Mouse (Mus musculus): ENCODE data around the gene Upk1a. TPM values are rescaled to one million over a fixed set of nuclear protein-coding genes. Genes with fewer than 3 reads are reported as not detected.

Gene Upk1a
- polyA plus RNA-seq, 1 experiment from 2014 or later, result 4.7 TPM

GRCm38 (mm10) chr7:30587842-30588667, 24.6 kb downstream of the Upk1a start:
- peaks cover 33% of the 10 kb centered on the region for H3K36me3 ChIP-seq (ENCODE audit: control insufficient read depth, insufficient read depth, low read length)
- peaks cover 15% of the 10 kb centered on the region for H3K4me1 ChIP-seq (ENCODE audit: control insufficient read depth, insufficient read depth, low read length)
- peak overlapping the region; percentile 100 for H3K9ac ChIP-seq (ENCODE audit: low read length)
- no peaks in the 10 kb centered on the region for H3K27me3 ChIP-seq (ENCODE audit: control insufficient read depth, insufficient read depth, low read length)
- peak; percentile 6; the same call in 1 of the 2 replicates for ATAC-seq (ENCODE audit: insufficient read depth, low FRiP score)
- H3K27ac ChIP-seq (ENCODE audit: low read length), result peak overlapping the region; percentile 95
- peak overlapping the region; percentile 100 for H3K4me3 ChIP-seq (replicated peaks; ENCODE audit: low read length)
- H3K9me3 ChIP-seq (replicated peaks; ENCODE audit: control insufficient read depth, low read length), result no peaks in the 10 kb centered on the region
- H3K4me2 ChIP-seq (ENCODE audit: low read depth, low read length), result peak overlapping the region; percentile 89
- WGBS, result under 1% methylated on average over 47 of the region's 67 CpGs

DNA sequence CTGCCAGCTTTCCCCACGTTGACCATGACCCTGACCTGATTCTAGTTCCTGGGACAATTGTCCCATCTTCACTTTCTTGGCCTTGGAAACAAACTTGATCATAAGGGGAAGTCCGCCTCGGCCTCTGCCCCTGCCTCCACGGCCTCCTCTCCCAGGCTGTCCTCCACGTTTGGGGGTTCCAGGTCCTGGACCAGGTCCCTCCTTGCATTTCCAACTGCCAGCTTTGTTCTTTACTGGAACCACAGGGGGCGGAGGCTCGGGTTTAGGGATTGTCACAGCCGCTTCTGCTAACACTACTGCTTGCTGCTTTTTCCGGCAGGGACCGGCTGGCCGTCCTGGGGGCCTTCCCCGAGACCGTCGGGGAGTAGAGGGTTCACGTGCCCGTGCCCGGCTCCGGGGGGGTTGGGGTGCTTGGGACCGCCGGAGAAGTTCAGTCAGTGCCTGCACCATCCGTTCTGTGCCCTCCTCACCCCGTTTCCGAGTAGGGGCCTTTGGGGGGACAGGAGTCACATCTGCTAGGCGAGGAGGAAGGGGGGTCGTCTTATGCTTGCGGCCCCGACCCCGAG, 26.1 kb downstream of the Upk1a start:
- Histone ChIP-seq H3K4me1 (ENCODE audit: control insufficient read depth, insufficient read depth, low read length) (peaks cover 15% of the 10 kb centered on the region), H3K9me3 (replicated peaks; ENCODE audit: control insufficient read depth, low read length) (no peaks in the 10 kb centered on the region), H3K27me3 (ENCODE audit: control insufficient read depth, insufficient read depth, low read length) (no peaks in the 10 kb centered on the region), H3K4me3 (replicated peaks; ENCODE audit: low read length) (0 out of 2 replicates have a peak overlapping the region, but pooled peaks have one; percentile 100), H3K4me2 (ENCODE audit: low read depth, low read length) (no peak overlapping the region), H3K9ac (ENCODE audit: low read length) (peak overlapping the region; percentile 100; the same call in 1 of the 2 replicates), H3K27ac (ENCODE audit: low read length) (no peak overlapping the region), H3K36me3 (ENCODE audit: control insufficient read depth, insufficient read depth, low read length) (peaks cover 42% of the 10 kb centered on the region)
- ATAC-seq (ENCODE audit: insufficient read depth, low FRiP score), result no peak
- 90% methylated on average over 28 of the region's 28 CpGs for WGBS

- Histone ChIP-seq H3K36me3 (ENCODE audit: control insufficient read depth, insufficient read depth, low read length) (peaks cover 48% of the 10 kb centered on the region), H3K27ac (ENCODE audit: low read length) (no peak overlapping the region), H3K27me3 (ENCODE audit: control insufficient read depth, insufficient read depth, low read length) (no peaks in the 10 kb centered on the region), H3K9me3 (replicated peaks; ENCODE audit: control insufficient read depth, low read length) (no peaks in the 10 kb centered on the region), H3K4me2 (ENCODE audit: low read depth, low read length) (no peak overlapping the region), H3K4me1 (ENCODE audit: control insufficient read depth, insufficient read depth, low read length) (peaks cover 15% of the 10 kb centered on the region), H3K9ac (ENCODE audit: low read length) (no peak overlapping the region), H3K4me3 (replicated peaks; ENCODE audit: low read length) (no peak overlapping the region)
- 91% methylated on average over 7 of the region's 7 CpGs for WGBS
- ATAC-seq (ENCODE audit: insufficient read depth, low FRiP score), result no peak
These were observed 27.5 kb downstream of the Upk1a start for GRCm38 (mm10) chr7:30585170-30585569.

GRCm38 (mm10) chr7:30584339-30584738, 28.3 kb downstream of the Upk1a start:
- no peak for ATAC-seq (ENCODE audit: insufficient read depth, low FRiP score)

DNA sequence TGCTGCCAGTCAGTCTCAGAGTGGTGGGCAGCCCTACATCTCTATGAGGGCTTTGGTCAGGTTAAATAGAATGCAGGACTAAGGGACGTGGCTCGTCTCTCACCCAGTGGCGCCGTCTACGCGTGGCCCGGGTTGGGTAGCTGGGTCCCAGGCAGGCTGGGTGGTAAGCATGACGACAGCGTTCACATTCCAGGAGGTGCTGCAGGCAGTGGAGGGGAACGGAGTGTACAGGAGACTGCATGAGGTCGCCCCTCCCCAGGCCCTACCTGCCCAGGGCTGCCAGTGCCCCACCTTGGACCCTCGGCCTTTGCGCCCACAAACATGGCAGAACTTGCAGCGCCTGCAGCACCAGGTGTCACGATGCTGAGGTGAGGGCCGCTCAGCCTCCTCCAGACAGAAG, 31.1 kb downstream of the Upk1a start:
- Histone ChIP-seq H3K36me3 (ENCODE audit: control insufficient read depth, insufficient read depth, low read length) (peaks cover 74% of the 10 kb centered on the region), H3K27ac (ENCODE audit: low read length) (no peak overlapping the region), H3K4me3 (replicated peaks; ENCODE audit: low read length) (no peak overlapping the region), H3K9me3 (replicated peaks; ENCODE audit: control insufficient read depth, low read length) (no peaks in the 10 kb centered on the region), H3K9ac (ENCODE audit: low read length) (no peak overlapping the region), H3K4me1 (ENCODE audit: control insufficient read depth, insufficient read depth, low read length) (no peaks in the 10 kb centered on the region), H3K4me2 (ENCODE audit: low read depth, low read length) (no peak overlapping the region), H3K27me3 (ENCODE audit: control insufficient read depth, insufficient read depth, low read length) (no peaks in the 10 kb centered on the region)
- WGBS, result 95% methylated on average over 16 of the region's 16 CpGs
- no peak for ATAC-seq (ENCODE audit: insufficient read depth, low FRiP score)

More at GRCm38 (mm10) chr7:30584339-30584738, 28.3 kb downstream of the Upk1a start:
- H3K4me2 ChIP-seq (ENCODE audit: low read depth, low read length), result no peak overlapping the region
- H3K9ac ChIP-seq (ENCODE audit: low read length), result no peak overlapping the region
- 89% methylated on average over 10 of the region's 10 CpGs for WGBS
- H3K4me1 ChIP-seq (ENCODE audit: control insufficient read depth, insufficient read depth, low read length), result peaks cover 11% of the 10 kb centered on the region
- no peak overlapping the region for H3K27ac ChIP-seq (ENCODE audit: low read length)
- no peaks in the 10 kb centered on the region for H3K27me3 ChIP-seq (ENCODE audit: control insufficient read depth, insufficient read depth, low read length)
- H3K9me3 ChIP-seq (replicated peaks; ENCODE audit: control insufficient read depth, low read length), result no peaks in the 10 kb centered on the region
- H3K4me3 ChIP-seq (replicated peaks; ENCODE audit: low read length), result no peak overlapping the region
- H3K36me3 ChIP-seq (ENCODE audit: control insufficient read depth, insufficient read depth, low read length), result peaks cover 53% of the 10 kb centered on the region

DNA sequence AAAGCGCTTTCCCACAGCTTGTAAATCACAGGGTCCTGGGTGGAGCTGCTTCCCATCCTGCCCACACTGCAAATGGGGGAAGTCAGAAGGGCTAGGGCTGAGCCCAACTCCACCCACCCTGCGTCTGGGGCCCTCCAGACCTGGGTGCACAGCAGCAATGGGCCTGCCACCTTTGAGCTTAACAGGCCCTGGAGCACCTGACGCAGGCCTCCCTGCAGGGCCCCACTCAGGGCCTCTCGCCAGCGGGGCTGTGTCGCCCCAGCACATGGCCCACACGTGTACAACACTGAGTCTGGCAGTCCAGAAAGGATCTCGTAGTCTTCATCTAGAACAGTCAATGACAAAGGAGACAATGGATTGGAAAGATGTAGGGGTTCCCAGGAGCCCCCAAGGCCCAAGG, 32.7 kb downstream of the Upk1a start:
- Histone ChIP-seq H3K36me3 (ENCODE audit: control insufficient read depth, insufficient read depth, low read length) (peaks cover 75% of the 10 kb centered on the region), H3K9me3 (replicated peaks; ENCODE audit: control insufficient read depth, low read length) (no peaks in the 10 kb centered on the region), H3K27ac (ENCODE audit: low read length) (no peak overlapping the region), H3K4me1 (ENCODE audit: control insufficient read depth, insufficient read depth, low read length) (no peaks in the 10 kb centered on the region), H3K4me2 (ENCODE audit: low read depth, low read length) (no peak overlapping the region), H3K4me3 (replicated peaks; ENCODE audit: low read length) (no peak overlapping the region), H3K27me3 (ENCODE audit: control insufficient read depth, insufficient read depth, low read length) (no peaks in the 10 kb centered on the region), H3K9ac (ENCODE audit: low read length) (no peak overlapping the region)
- WGBS, result 89% methylated on average over 8 of the region's 8 CpGs
- peak; percentile 34; the same call in 1 of the 2 replicates for ATAC-seq (ENCODE audit: insufficient read depth, low FRiP score)

GRCm38 (mm10) chr7:30572969-30573368, 39.7 kb downstream of the Upk1a start:
- Histone ChIP-seq H3K4me1 (ENCODE audit: control insufficient read depth, insufficient read depth, low read length) (no peaks in the 10 kb centered on the region), H3K4me2 (ENCODE audit: low read depth, low read length) (no peak overlapping the region), H3K9me3 (replicated peaks; ENCODE audit: control insufficient read depth, low read length) (no peaks in the 10 kb centered on the region), H3K36me3 (ENCODE audit: control insufficient read depth, insufficient read depth, low read length) (peaks cover 61% of the 10 kb centered on the region), H3K27me3 (ENCODE audit: control insufficient read depth, insufficient read depth, low read length) (no peaks in the 10 kb centered on the region), H3K27ac (ENCODE audit: low read length) (no peak overlapping the region), H3K4me3 (replicated peaks; ENCODE audit: low read length) (no peak overlapping the region), H3K9ac (ENCODE audit: low read length) (no peak overlapping the region)
- WGBS, result 67% methylated on average over 2 of the region's 2 CpGs
- ATAC-seq (ENCODE audit: insufficient read depth, low FRiP score), result no peak

DNA sequence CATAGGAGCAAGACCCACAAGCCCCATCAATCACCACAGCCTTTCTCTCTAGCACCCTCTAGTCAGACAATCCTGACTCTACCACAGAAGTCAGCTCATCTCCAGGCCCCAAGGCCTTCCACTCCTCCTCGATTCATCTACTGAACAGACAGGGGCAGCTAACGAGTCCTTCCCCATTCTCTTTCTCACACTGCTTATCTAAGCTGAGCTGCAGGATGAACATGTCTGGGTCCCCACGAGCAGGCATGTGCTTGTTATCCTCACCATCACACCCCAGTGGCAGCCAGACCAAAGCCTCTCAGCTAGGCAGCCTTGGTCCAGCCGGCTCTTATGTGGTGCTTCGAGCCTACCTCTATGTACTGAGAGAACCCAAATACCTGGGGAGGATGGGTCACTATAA, 40.3 kb downstream of the Upk1a start:
- Histone ChIP-seq H3K9ac (ENCODE audit: low read length) (no peak overlapping the region), H3K27ac (ENCODE audit: low read length) (no peak overlapping the region), H3K4me2 (ENCODE audit: low read depth, low read length) (no peak overlapping the region), H3K27me3 (ENCODE audit: control insufficient read depth, insufficient read depth, low read length) (no peaks in the 10 kb centered on the region), H3K4me3 (replicated peaks; ENCODE audit: low read length) (no peak overlapping the region), H3K9me3 (replicated peaks; ENCODE audit: control insufficient read depth, low read length) (no peaks in the 10 kb centered on the region), H3K4me1 (ENCODE audit: control insufficient read depth, insufficient read depth, low read length) (no peaks in the 10 kb centered on the region), H3K36me3 (ENCODE audit: control insufficient read depth, insufficient read depth, low read length) (peaks cover 56% of the 10 kb centered on the region)
- 88% methylated on average over 5 of the region's 5 CpGs for WGBS
- ATAC-seq (ENCODE audit: insufficient read depth, low FRiP score), result no peak

- Histone ChIP-seq H3K9me3 (replicated peaks; ENCODE audit: control insufficient read depth, low read length) (no peaks in the 10 kb centered on the region), H3K4me3 (replicated peaks; ENCODE audit: low read length) (no peak overlapping the region), H3K4me2 (ENCODE audit: low read depth, low read length) (no peak overlapping the region), H3K27me3 (ENCODE audit: control insufficient read depth, insufficient read depth, low read length) (no peaks in the 10 kb centered on the region), H3K9ac (ENCODE audit: low read length) (no peak overlapping the region), H3K4me1 (ENCODE audit: control insufficient read depth, insufficient read depth, low read length) (peaks cover 3% of the 10 kb centered on the region; the same call in 1 of the 2 replicates), H3K36me3 (ENCODE audit: control insufficient read depth, insufficient read depth, low read length) (peaks cover 30% of the 10 kb centered on the region), H3K27ac (ENCODE audit: low read length) (no peak overlapping the region)
- WGBS, result 84% methylated on average over 11 of the region's 11 CpGs
- ATAC-seq (ENCODE audit: insufficient read depth, low FRiP score), result no peak
These were observed 45.1 kb downstream of the Upk1a start for GRCm38 (mm10) chr7:30567555-30567954.

All from stomach, embryonic 16.5 days (tissue).